Mouse (Mus musculus) lung, postnatal 0 days (tissue): ENCODE measurements around the gene Cpa5. TPM values are rescaled to one million over a fixed set of nuclear protein-coding genes. Genes with fewer than 3 reads are reported as not detected.

ENCODE experiments used
- ATAC-seq: fragments of 200-750 bp; cut with Nextera tagmentation; 2 replicates; pipeline ENCODE4 v1.8.0; 2017; ENCODE audit warnings: moderate library complexity
- DNase-seq: peaks from one replicate; pipeline ENCODE4 v3.0.0-alpha.2; 2016; ENCODE audit warnings: low spot score
- H3K27ac ChIP-seq: fragments of 300-500 bp; sonication (generic); 2 replicates; pipeline ENCODE4 v1.5.1; 2014; ENCODE audit warnings: antibody characterized with exemption, mild to moderate bottlenecking, low read length, mixed read lengths
- H3K27me3 ChIP-seq: fragments of 300-500 bp; sonication (generic); replicated peaks from 2 replicates; pipeline ENCODE4 v1.6.1; 2014; ENCODE audit warnings: low read length, mixed read lengths; ENCODE audit not compliant: insufficient read depth
- H3K36me3 ChIP-seq: fragments of 300-500 bp; sonication (generic); 2 replicates; pipeline ENCODE4 v1.6.1; 2014; ENCODE audit warnings: low read length, mixed read lengths; ENCODE audit not compliant: insufficient read depth
- H3K4me1 ChIP-seq: fragments of 300-500 bp; sonication (generic); 2 replicates; pipeline ENCODE4 v1.6.1; 2014; ENCODE audit warnings: antibody characterized with exemption, low read depth, low read length, mixed read lengths; ENCODE audit not compliant: insufficient read depth
- H3K4me2 ChIP-seq: fragments of 300-500 bp; sonication (generic); replicated peaks from 2 replicates; pipeline ENCODE4 v1.6.1; 2014; ENCODE audit warnings: low read depth, mild to moderate bottlenecking, low read length, moderate library complexity, mixed read lengths
- H3K4me3 ChIP-seq: fragments of 300-500 bp; sonication (generic); 2 replicates; pipeline ENCODE4 v1.5.1; 2014; ENCODE audit warnings: low read depth, low read length
- H3K9ac ChIP-seq: fragments of 300-500 bp; sonication (generic); replicated peaks from 2 replicates; pipeline ENCODE4 v1.6.1; 2014; ENCODE audit warnings: low read depth, mild to moderate bottlenecking
- H3K9me3 ChIP-seq: fragments of 300-500 bp; sonication (generic); 2 replicates; pipeline ENCODE4 v1.6.1; 2016; ENCODE audit warnings: low read length, mixed read lengths
- CTCF ChIP-seq: IDR thresholded peaks from 2 replicates; pipeline ENCODE4 v1.5.1; 2016; ENCODE audit warnings: antibody characterized with exemption, mild to moderate bottlenecking
- EP300 ChIP-seq: IDR thresholded peaks from 2 replicates; pipeline ENCODE4 v1.6.1; 2016; ENCODE audit warnings: antibody characterized with exemption, mild to moderate bottlenecking, control low read depth
- WGBS: fragments of 180-500 bp; shearing (Covaris S2); extraction: QIAGEN DNeasy Blood & Tissue Kit; methylation state at CpG from one replicate; pipeline ENCODE4 v1.1.7; 2014; 5-methylcytosine and 5-hydroxymethylcytosine counted together
- polyA plus RNA-seq: library from polyadenylated mRNA; unstranded; fragments of >200 nt; fragmentation: Nextera tagmentation; extraction: Ambion mirVana; gene quantifications from 2 replicates; pipeline ENCODE4 v1.2.1, GENCODE M21; 2015

Gene Cpa5
- polyA plus RNA-seq, 1 experiment from 2014 or later: not detected

DNA sequence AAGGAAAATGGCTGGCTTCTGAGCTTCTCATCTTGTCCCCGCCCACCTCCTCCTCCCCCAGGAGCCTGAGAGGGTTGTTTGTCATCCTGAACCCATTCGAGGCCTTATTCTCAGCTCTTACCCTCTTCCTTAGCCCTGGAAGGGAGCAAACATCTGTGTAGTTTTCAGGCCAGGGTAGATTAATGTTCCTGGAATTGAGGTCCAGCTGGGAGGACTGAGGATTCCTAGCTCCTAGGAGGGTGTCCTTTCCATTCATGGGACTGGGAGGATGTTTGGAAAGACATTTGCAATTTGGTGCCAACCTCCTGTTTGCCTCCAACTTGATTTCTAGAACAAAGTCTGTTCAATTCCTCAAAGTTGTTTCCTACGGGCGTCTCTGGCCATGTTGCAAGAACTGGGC is 9.8 kb downstream of the Cpa5 start:
- WGBS: 64% methylated on average over 4 of the region's 4 CpGs
- H3K9ac ChIP-seq: no peak overlapping the region
- no peak for TF ChIP-seq CTCF
- TF ChIP-seq EP300: no peak
- DNase-seq: peak; percentile 9
- H3K27ac ChIP-seq: peak overlapping the region; percentile 38; the same call in 1 of the 2 replicates
- no peaks in the 10 kb centered on the region for H3K4me1 ChIP-seq
- no peaks in the 10 kb centered on the region for H3K9me3 ChIP-seq
- no peak overlapping the region for H3K4me2 ChIP-seq
- no peaks in the 10 kb centered on the region for H3K27me3 ChIP-seq
- ATAC-seq: no peak
- H3K4me3 ChIP-seq: no peak overlapping the region
- H3K36me3 ChIP-seq: no peaks in the 10 kb centered on the region

DNA sequence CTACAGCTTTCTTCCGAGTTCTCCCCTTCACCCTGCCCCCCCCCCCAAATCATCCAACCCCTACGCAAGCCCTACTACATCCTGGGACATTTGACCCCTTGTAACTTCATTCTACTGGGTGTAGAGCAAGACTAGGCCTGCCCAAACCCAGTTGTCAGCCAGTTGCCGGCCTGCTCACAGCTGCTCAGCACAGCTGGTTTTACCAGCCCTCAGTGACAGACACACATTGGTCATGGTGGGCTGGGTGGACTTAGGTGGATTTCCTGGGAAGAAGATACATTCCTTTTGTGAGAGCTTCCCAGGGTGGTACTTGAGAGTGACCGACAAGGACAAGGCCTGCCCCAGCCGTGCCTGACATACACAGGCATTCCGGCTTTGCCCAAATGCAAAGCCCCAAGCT is 10.2 kb downstream of the Cpa5 start:
- 81% methylated on average over 6 of the region's 6 CpGs for WGBS
- H3K9me3 ChIP-seq: no peaks in the 10 kb centered on the region
- ATAC-seq (peak; percentile 29; the same call in 1 of the 2 replicates), DNase-seq (no peak)
- H3K4me1 ChIP-seq: no peaks in the 10 kb centered on the region
- H3K27ac ChIP-seq: peak overlapping the region; percentile 34; the same call in 1 of the 2 replicates
- no peak overlapping the region for H3K4me3 ChIP-seq
- no peaks in the 10 kb centered on the region for H3K36me3 ChIP-seq
- no peak overlapping the region for H3K4me2 ChIP-seq
- H3K9ac ChIP-seq: no peak overlapping the region
- TF ChIP-seq EP300 (no peak), CTCF (no peak)
- H3K27me3 ChIP-seq: no peaks in the 10 kb centered on the region

DNA sequence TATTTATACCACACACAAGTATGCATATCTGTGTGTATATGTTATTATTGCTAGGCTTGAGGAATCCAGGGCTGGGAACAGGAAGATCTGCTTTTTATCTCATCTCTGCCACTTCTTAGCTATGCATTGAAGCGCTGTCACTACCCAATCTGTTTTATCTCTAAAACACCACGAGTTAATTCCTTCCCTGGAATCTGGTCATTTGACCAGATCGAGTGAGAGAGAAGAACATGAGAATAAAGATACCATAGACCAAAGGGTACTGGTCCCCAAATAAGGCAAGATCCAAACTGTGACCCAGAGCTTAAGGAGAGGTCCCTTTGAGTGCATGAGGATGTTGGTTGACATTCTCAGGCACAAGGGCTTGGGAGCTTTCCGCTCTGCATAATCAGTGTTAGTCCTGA is 11.2 kb downstream of the Cpa5 start:
- WGBS: 31% methylated on average over 4 of the region's 4 CpGs
- peak overlapping the region; percentile 11; the same call in 1 of the 2 replicates for H3K27ac ChIP-seq
- TF ChIP-seq CTCF (no peak), EP300 (peak; percentile 58)

DNA sequence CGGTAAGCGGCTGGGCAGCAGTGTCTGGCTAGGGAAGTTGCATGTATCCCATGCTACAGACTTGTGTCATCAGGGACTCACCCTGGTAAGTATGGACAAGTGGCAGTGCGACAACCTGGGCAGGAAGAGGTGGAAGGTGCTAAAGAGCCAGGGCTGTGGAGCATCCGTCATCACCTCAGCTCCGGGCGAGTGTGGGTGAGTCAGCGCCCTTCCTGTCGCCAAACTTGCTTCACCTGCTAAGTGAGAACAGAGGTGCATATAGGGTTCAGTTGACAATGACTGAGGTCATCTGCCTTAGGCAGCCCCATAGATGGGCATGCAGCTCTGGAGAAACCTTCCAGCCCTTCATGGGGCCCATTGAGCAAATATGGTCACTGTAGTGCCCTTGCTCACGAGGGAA is 14.0 kb downstream of the Cpa5 start:
- no peaks in the 10 kb centered on the region for H3K36me3 ChIP-seq
- WGBS: 70% methylated on average over 9 of the region's 9 CpGs
- H3K4me1 ChIP-seq: no peaks in the 10 kb centered on the region
- ATAC-seq: no peak
- H3K4me3 ChIP-seq: no peak overlapping the region
- no peaks in the 10 kb centered on the region for H3K9me3 ChIP-seq
- no peaks in the 10 kb centered on the region for H3K27me3 ChIP-seq
- DNase-seq: no peak
- H3K4me2 ChIP-seq: no peak overlapping the region
- H3K27ac ChIP-seq: no peak overlapping the region
- TF ChIP-seq EP300 (no peak), CTCF (no peak)
- no peak overlapping the region for H3K9ac ChIP-seq

More for the DNA sequence above, 11.2 kb downstream of the Cpa5 start:
- peak; percentile 58 for ATAC-seq
- H3K4me1 ChIP-seq: no peaks in the 10 kb centered on the region
- peak; percentile 53 for DNase-seq
- no peaks in the 10 kb centered on the region for H3K9me3 ChIP-seq
- no peaks in the 10 kb centered on the region for H3K27me3 ChIP-seq
- no peak overlapping the region for H3K4me2 ChIP-seq
- no peak overlapping the region for H3K4me3 ChIP-seq
- H3K9ac ChIP-seq: no peak overlapping the region
- no peaks in the 10 kb centered on the region for H3K36me3 ChIP-seq

DNA sequence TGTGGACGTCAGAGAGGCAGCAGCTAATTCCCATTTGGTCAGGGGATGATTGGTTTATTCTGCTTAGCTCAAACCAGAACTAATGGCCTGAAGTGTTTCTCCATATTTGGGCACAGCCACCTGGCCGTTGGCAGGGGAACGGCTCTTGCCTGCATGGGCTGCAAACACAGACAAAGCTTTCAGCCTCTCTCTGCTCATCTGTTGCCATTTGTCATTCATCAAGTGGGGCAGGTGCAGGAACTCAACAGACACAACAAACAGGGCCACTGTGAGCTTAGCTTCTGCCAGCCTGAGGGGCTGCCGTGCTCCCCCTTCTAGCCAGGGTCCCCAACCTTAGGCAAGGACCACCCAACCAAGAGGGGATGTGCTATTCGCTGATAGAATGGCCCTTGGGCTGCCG is 17.3 kb downstream of the Cpa5 start:
- Histone ChIP-seq H3K4me2 (no peak overlapping the region), H3K9me3 (no peaks in the 10 kb centered on the region), H3K36me3 (no peaks in the 10 kb centered on the region), H3K4me3 (no peak overlapping the region), H3K27ac (no peak overlapping the region), H3K27me3 (no peaks in the 10 kb centered on the region), H3K9ac (no peak overlapping the region), H3K4me1 (no peaks in the 10 kb centered on the region)
- no peak for TF ChIP-seq EP300
- no peak for TF ChIP-seq CTCF
- ATAC-seq (no peak), DNase-seq (no peak)
- 45% methylated on average over 6 of the region's 6 CpGs for WGBS

DNA sequence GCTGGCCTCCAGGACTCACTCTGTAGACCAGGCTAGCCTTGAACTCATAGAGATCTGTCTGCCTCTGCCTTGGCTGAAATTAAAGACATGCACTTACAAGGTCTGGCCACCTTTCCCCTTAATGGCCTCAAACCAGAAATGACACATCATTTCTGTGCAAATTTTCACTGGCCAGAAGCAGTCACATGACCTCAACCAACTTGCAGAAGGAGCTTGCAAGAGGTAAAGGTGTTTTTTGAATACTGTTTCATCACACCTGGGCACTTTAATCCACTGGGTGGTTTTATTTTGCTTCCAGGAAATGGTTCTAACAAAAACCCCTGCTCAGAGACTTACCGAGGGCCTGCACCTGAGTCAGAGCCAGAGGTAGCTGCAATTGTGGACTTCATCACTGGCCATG is 19.2 kb downstream of the Cpa5 start:
- Histone ChIP-seq H3K9me3 (no peaks in the 10 kb centered on the region), H3K9ac (no peak overlapping the region), H3K27ac (no peak overlapping the region), H3K4me1 (no peaks in the 10 kb centered on the region), H3K36me3 (no peaks in the 10 kb centered on the region), H3K27me3 (no peaks in the 10 kb centered on the region), H3K4me3 (no peak overlapping the region), H3K4me2 (no peak overlapping the region)
- TF ChIP-seq EP300 (no peak), CTCF (no peak)
- WGBS: 79% methylated on average over 1 of the region's 1 CpGs
- DNase-seq (no peak), ATAC-seq (no peak)

DNA sequence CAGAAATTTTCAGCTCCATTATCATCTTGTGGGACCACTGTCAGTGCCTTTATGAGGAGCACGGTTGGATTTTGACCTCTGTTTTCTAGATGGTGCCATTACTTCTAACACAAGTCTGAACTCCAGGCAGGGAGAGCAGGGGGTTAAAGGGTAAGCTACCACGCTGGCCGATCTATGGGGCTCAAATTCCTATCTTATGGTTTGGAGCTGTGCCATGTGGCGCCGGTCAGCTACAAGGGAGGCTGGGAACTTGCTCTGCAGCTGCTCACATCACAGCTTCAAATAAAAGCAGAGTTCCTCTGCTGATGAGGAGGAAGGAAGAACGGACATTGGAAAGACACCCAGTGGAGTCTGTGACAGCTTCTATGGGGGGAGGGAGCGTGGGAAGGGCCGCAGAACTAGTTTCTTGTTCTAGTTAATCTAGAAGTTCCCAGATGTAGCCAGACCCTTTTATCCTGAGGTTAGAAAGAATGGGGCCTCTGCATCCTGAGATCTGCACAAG is 24.6 kb downstream of the Cpa5 start:
- peaks cover 4% of the 10 kb centered on the region for H3K4me1 ChIP-seq
- peak overlapping the region; percentile 38; the same call in 1 of the 2 replicates for H3K27ac ChIP-seq
- no peaks in the 10 kb centered on the region for H3K9me3 ChIP-seq
- no peak overlapping the region for H3K4me2 ChIP-seq
- no peaks in the 10 kb centered on the region for H3K36me3 ChIP-seq
- no peak for DNase-seq
- ATAC-seq: peak; percentile 13; the same call in 1 of the 2 replicates
- H3K27me3 ChIP-seq: no peaks in the 10 kb centered on the region
- TF ChIP-seq CTCF: no peak
- no peak for TF ChIP-seq EP300
- 20% methylated on average over 8 of the region's 8 CpGs for WGBS
- no peak overlapping the region for H3K4me3 ChIP-seq
- H3K9ac ChIP-seq: no peak overlapping the region
